Mouse (Mus musculus) heart, embryonic 14.5 days (tissue): ENCODE measurements around the gene Parvb. TPM values are rescaled to one million over a fixed set of nuclear protein-coding genes. Genes with fewer than 3 reads are reported as not detected.

Source experiments
- ATAC-seq: fragments of 200-750 bp; cut with Nextera tagmentation; 2 replicates; pipeline ENCODE4 v1.8.0; 2017; ENCODE audit warnings: low read depth, moderate TSS enrichment; ENCODE audit not compliant: insufficient number of reproducible peaks, insufficient read depth, low FRiP score
- H3K27ac ChIP-seq, 2 experiments: fragments of 200-500 bp in 1 of 2; fragments of 300-500 bp in 1 of 2; sonication (generic) in 1 of 2; replicated peaks in 1 of 2; 2 replicates each; pipeline ENCODE4 v1.5.1; 2012 to 2014; ENCODE audit warnings: low read depth in 2 of 2, low read length in 2 of 2, control low read depth in 1 of 2, mild to moderate bottlenecking in 1 of 2, mixed read lengths in 1 of 2; ENCODE audit not compliant: control insufficient read depth in 1 of 2, insufficient read depth in 1 of 2
- H3K27me3 ChIP-seq: fragments of 300-500 bp; sonication (generic); 2 replicates; pipeline ENCODE4 v1.6.1; 2014; ENCODE audit warnings: mild to moderate bottlenecking, low read length, control low read depth; ENCODE audit not compliant: control insufficient read depth, insufficient read depth
- H3K36me3 ChIP-seq: fragments of 300-500 bp; sonication (generic); 2 replicates; pipeline ENCODE4 v1.6.1; 2014; ENCODE audit warnings: mild to moderate bottlenecking, control low read depth, low read length, mixed read lengths; ENCODE audit not compliant: control insufficient read depth, insufficient read depth
- H3K4me1 ChIP-seq, 2 experiments: fragments of 200-500 bp in 1 of 2; fragments of 300-500 bp in 1 of 2; sonication (generic) in 1 of 2; 2 replicates each; pipeline ENCODE4 v1.6.1; 2012 to 2014; ENCODE audit warnings: low read length in 2 of 2, control low read depth in 1 of 2, mixed read lengths in 1 of 2; ENCODE audit not compliant: control insufficient read depth in 2 of 2, insufficient read depth in 2 of 2
- H3K4me2 ChIP-seq: fragments of 300-500 bp; sonication (generic); 2 replicates; pipeline ENCODE4 v1.6.1; 2014; ENCODE audit warnings: mild to moderate bottlenecking, low read length
- H3K4me3 ChIP-seq, 2 experiments: fragments of 200-500 bp in 1 of 2; fragments of 300-500 bp in 1 of 2; sonication (generic) in 1 of 2; 2 replicates each; pipeline ENCODE4 v1.5.1; 2012 to 2014; ENCODE audit warnings: low read length in 2 of 2, mild to moderate bottlenecking in 2 of 2, control low read depth in 1 of 2, low read depth in 1 of 2, moderate library complexity in 1 of 2; ENCODE audit not compliant: control insufficient read depth in 1 of 2, insufficient read depth in 1 of 2
- H3K9ac ChIP-seq: fragments of 300-500 bp; sonication (generic); 2 replicates; pipeline ENCODE4 v1.6.1; 2014; ENCODE audit warnings: mild to moderate bottlenecking, low read length
- H3K9me3 ChIP-seq: fragments of 300-500 bp; sonication (generic); 2 replicates; pipeline ENCODE4 v1.6.1; 2016; ENCODE audit warnings: low read length, control low read depth; ENCODE audit not compliant: control insufficient read depth
- WGBS: fragments of 180-500 bp; shearing (Covaris S2); extraction: QIAGEN DNeasy Blood & Tissue Kit; methylation state at CpG from one replicate; pipeline ENCODE4 v1.1.7; 2014; 5-methylcytosine and 5-hydroxymethylcytosine counted together
- polyA plus RNA-seq: library from polyadenylated mRNA; unstranded; fragments of >200 nt; fragmentation: Nextera tagmentation; extraction: Ambion mirVana; gene quantifications from 2 replicates; pipeline ENCODE4 v1.2.1, GENCODE M21; 2014

Parvb gene
- polyA plus RNA-seq, 1 experiment from 2014 or later, result 18.5 TPM

DNA sequence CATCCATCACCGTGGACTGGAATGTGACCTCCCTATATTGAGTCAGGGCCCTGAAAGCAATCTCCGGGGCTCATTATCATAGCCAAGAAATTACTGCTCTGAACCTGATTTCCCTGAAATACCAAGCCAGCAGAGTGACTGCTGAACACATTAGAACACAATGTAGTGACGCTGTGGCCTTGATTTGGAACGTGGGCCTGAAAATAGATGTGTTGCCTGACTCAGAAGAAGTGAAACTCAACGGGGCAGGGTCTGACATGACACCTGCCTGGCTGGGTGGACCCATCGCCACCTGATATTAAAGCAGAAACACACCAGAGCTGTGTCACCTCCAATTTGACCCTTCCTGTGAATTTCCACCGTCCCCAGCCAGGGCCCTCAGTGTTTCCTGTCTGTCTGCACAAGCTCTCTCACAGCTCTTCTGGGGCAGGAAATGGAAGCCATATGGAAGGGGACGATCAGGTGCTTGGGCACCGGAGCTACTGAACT lies 13.0 kb upstream of the Parvb start:
- Histone ChIP-seq H3K4me2 (peak overlapping the region; percentile 17; the same call in 1 of the 2 replicates), H3K4me3 (no peak overlapping the region), H3K27ac (peak overlapping the region; percentile 45 to 77), H3K9me3 (no peaks in the 10 kb centered on the region), H3K9ac (peak overlapping the region; percentile 21; the same call in 1 of the 2 replicates), H3K4me1 (peaks cover 18 to 35% of the 10 kb centered on the region in 2 experiments), H3K27me3 (no peaks in the 10 kb centered on the region), H3K36me3 (peaks cover 15% of the 10 kb centered on the region)
- ATAC-seq, result 0 out of 2 replicates have a peak, but pooled peaks have one; percentile 18
- WGBS, result 15% methylated on average over 9 of the region's 9 CpGs

DNA sequence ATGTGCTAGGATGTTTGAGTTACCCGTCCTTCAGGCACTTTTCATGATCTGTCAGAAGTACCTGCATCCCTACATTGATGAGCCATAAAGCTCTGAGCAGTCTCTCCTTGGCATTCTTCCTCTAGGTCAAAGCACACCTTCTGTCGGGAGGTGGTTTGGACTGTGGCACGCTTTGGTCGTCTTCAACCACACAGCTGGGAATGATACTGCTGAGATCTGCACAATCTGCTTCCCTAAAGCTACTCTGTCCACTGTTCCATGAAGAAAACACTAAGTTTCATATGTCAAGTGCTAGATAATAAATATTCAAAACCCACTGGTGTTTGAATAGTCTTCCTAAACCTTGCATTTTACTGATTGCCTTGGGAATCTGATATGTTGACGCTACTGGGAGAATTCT lies 10.3 kb upstream of the Parvb start:
- 65% methylated on average over 5 of the region's 5 CpGs for WGBS
- Histone ChIP-seq H3K4me1 (peaks cover 12 to 25% of the 10 kb centered on the region in 2 experiments), H3K4me2 (no peak overlapping the region), H3K9me3 (no peaks in the 10 kb centered on the region), H3K36me3 (no peaks in the 10 kb centered on the region), H3K4me3 (no peak overlapping the region), H3K27ac (no peak overlapping the region), H3K9ac (no peak overlapping the region), H3K27me3 (no peaks in the 10 kb centered on the region)
- no peak for ATAC-seq

DNA sequence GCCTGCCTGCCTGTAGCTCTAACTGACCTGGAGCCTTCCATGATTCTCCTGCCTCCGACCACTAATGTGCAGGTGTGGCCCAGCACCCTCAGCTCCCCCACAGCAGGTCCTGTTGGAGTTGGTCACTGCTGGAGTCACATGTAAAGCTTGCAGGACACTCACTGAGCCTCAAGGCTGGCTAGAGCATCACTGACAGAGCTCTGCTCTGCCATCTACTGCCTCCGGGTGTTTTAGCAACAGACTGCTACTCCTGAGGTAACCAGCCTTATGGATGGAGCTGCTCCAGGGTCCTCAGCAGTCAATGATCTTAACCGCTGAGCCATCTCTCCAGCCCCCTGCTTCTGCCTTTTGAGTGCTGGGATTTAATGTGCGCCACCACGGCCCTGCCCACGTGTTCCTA lies 8.4 kb upstream of the Parvb start:
- Histone ChIP-seq H3K27ac (no peak overlapping the region), H3K36me3 (no peaks in the 10 kb centered on the region), H3K27me3 (no peaks in the 10 kb centered on the region), H3K9me3 (no peaks in the 10 kb centered on the region), H3K9ac (no peak overlapping the region), H3K4me3 (no peak overlapping the region), H3K4me1 (peaks cover 10 to 14% of the 10 kb centered on the region in 2 experiments), H3K4me2 (no peak overlapping the region)
- ATAC-seq, result peak; percentile 36; the same call in 1 of the 2 replicates
- 28% methylated on average over 6 of the region's 6 CpGs for WGBS

DNA sequence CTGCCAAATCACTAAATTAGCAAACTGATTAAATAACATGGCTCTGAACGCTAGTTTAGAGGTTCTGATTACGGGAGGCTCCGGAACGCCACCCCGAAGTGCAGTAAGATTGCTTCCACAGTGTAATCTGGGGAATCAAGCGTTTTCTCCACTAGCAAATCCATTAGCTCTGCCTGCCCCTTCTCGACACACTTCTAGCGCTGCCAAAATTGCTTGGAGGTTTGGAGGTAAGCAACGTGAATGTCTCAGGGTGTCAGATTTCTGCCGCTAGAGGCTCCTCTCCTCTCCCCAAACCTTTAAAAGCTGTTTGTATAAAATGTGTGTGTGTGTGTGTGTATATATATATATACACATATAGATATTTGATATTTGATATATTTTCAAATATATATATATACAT lies 7.1 kb upstream of the Parvb start:
- H3K4me3 ChIP-seq, result no peak overlapping the region
- no peaks in the 10 kb centered on the region for H3K36me3 ChIP-seq
- H3K27ac ChIP-seq, result no peak overlapping the region
- 38% methylated on average over 10 of the region's 10 CpGs for WGBS
- ATAC-seq, result no peak
- H3K4me1 ChIP-seq, result peaks cover 2 to 3% of the 10 kb centered on the region in 2 experiments; a peak in 1 of 4 replicates
- H3K4me2 ChIP-seq, result no peak overlapping the region
- no peak overlapping the region for H3K9ac ChIP-seq
- no peaks in the 10 kb centered on the region for H3K27me3 ChIP-seq
- no peaks in the 10 kb centered on the region for H3K9me3 ChIP-seq

DNA sequence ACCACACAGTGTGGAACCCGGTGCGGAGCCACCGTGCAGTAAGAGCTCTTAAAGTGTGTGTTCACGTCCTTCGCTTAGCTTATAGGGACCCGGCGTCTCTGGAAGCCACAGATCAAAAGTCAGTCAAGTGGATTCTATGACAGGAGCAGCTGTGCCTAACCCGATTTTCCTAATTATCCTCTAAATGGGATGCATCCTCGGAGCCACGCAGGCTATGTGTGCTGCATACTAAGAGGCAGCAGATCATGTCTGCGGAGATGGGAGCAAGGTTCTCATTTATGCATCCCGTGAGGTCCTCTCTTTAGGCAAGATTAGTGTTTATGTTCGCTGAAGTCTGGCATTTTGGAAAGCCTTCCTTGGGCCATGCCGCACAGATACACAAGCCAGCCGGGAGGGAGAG lies 4.9 kb upstream of the Parvb start:
- no peaks in the 10 kb centered on the region for H3K9me3 ChIP-seq
- 88% methylated on average over 15 of the region's 15 CpGs for WGBS

DNA sequence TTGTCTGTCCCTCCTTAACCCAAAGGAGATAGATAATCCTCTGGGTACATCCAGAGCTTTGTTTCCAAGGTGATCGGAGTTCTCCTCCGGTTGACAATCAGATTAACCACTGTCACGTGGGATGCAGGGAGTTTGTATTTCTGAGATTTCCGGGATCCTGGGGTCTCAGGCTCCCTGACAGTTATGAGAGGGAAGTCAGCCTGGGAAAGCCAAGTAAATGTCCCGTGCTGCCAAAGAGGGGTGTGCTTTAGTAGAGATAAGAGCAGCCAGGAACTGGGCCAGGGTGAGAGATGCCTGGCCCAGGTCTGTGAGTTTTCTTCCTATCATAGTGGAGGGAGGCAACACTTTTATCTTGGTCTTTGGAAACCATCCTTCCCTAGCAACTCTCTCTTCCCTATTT lies 1.2 kb upstream of the Parvb start:
- 0 out of 2 replicates have a peak, but pooled peaks cover 3% of the 10 kb centered on the region for H3K36me3 ChIP-seq
- H3K27me3 ChIP-seq, result no peaks in the 10 kb centered on the region
- no peaks in the 10 kb centered on the region for H3K9me3 ChIP-seq
- H3K4me2 ChIP-seq, result peak overlapping the region; percentile 85
- H3K9ac ChIP-seq, result peak overlapping the region; percentile 80
- H3K27ac ChIP-seq, result peak overlapping the region; percentile 52 to 81; a peak in 2 of 4 replicates
- ATAC-seq, result no peak
- H3K4me1 ChIP-seq, result peaks cover 15 to 20% of the 10 kb centered on the region in 2 experiments
- peak overlapping the region in 1 of 2 experiments; percentile 63; a peak in 2 of 4 replicates for H3K4me3 ChIP-seq
- 11% methylated on average over 5 of the region's 5 CpGs for WGBS

More for the DNA sequence above, 4.9 kb upstream of the Parvb start:
- H3K4me3 ChIP-seq, result no peak overlapping the region
- H3K27ac ChIP-seq, result no peak overlapping the region
- no peak overlapping the region for H3K4me2 ChIP-seq
- no peaks in the 10 kb centered on the region for H3K27me3 ChIP-seq
- no peaks in the 10 kb centered on the region for H3K36me3 ChIP-seq
- H3K9ac ChIP-seq, result no peak overlapping the region
- ATAC-seq, result no peak
- peaks cover 11 to 14% of the 10 kb centered on the region in 2 experiments for H3K4me1 ChIP-seq

DNA sequence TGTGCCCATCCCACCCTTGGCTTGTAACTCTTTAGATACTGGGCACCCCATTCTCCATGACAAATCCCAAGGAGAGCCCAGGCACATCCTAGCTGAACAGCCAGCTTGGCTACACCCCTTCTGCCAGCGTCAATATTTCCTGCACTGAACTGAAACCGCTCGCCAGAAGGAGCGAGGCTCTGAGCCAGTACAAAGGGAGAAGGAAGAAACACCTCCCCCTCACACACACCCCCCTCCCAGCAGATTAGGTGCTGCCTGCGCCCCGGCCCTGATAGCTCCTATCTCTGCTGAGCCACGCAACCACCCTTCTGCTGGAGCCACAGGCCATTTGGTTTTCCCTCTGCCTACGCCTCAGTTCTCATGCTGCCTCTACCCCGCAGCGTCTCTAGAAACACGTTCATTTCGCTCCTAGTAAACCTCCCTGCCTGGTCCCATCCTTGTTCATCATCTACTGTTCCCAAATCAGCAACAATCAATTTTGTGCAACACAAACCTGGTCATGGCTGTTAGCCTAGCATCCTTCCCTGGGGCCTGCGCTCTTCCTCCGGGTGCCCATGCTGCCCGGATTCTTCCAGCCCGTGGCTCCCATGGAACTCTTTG lies 630 bp upstream of the Parvb start:
- Histone ChIP-seq H3K4me3 (peak overlapping the region; percentile 63 to 65), H3K9me3 (no peaks in the 10 kb centered on the region), H3K4me2 (peak overlapping the region; percentile 85), H3K27ac (peak overlapping the region; percentile 52 to 81), H3K36me3 (0 out of 2 replicates have a peak, but pooled peaks cover 3% of the 10 kb centered on the region), H3K4me1 (peaks cover 15 to 20% of the 10 kb centered on the region in 2 experiments), H3K27me3 (no peaks in the 10 kb centered on the region), H3K9ac (peak overlapping the region; percentile 80)
- 4% methylated on average over 16 of the region's 16 CpGs for WGBS
- peak; percentile 36 for ATAC-seq
